Mouse (Mus musculus): ENCODE results near the gene Myo1d.

DNA sequence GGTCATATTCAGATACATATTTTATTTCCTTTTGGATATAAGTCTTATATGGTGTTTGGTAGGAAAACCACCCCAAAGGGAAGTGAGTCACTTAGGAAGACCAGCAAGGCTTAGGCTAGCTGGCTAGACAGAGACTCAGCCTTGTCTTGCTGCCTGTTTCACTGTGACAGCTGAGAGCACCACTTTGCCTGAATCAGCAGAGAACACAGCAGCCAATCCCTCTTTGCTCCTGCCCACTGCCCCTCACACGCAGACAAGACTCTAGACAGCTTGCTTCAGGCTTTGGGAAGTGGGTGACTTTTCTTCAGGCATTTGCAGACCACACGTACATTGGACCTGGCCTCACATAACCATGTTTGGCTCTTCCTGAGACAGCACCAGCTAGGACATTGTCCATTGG, 258.7 kb downstream of the Myo1d start:
- TF ChIP-seq POLR2A (IDR thresholded peaks at IDR 0.05; ENCODE audit: borderline replicate concordance, control insufficient read depth, low read depth, low read length) (no peak), CTCF (IDR thresholded peaks at IDR 0.05; ENCODE audit: control insufficient read depth, insufficient read depth, low read length) (no peak)
